Mouse (Mus musculus) CH12.LX (cell line): ENCODE data around the gene Mtfr2.

Experiments used
- CTCF ChIP-seq, 2 experiments: IDR thresholded peaks in 1 of 2; conservative IDR thresholded peaks in 1 of 2; 2 replicates each; pipeline ENCODE4 v1.5.1; 2011 to 2012; ENCODE audit warnings: low read depth in 2 of 2, low read length in 2 of 2, improper control_type of control experiment in 1 of 2, inconsistent platforms in 1 of 2, mild to moderate bottlenecking in 1 of 2, moderate library complexity in 1 of 2
- E2F4 ChIP-seq: IDR thresholded peaks from 2 replicates; pipeline ENCODE4 v1.6.1; 2011; ENCODE audit warnings: low read depth, low read length, improper control_type of control experiment; ENCODE audit not compliant: insufficient replicate concordance
- EP300 ChIP-seq: IDR thresholded peaks from 2 replicates; pipeline ENCODE4 v1.6.1; 2011; ENCODE audit warnings: low read length, improper control_type of control experiment
- KAT2A ChIP-seq: IDR thresholded peaks from 2 replicates; pipeline ENCODE4 v1.6.1; 2012; ENCODE audit warnings: low read length, improper control_type of control experiment, inconsistent platforms; ENCODE audit not compliant: insufficient replicate concordance
- MAX ChIP-seq: IDR thresholded peaks from 2 replicates; pipeline ENCODE4 v1.6.1; 2011; ENCODE audit warnings: low read length, improper control_type of control experiment
- NELFE ChIP-seq: IDR thresholded peaks from 2 replicates; pipeline ENCODE4 v1.6.1; 2011; ENCODE audit warnings: low read depth, low read length, improper control_type of control experiment
- RCOR1 ChIP-seq: conservative IDR thresholded peaks from 2 replicates; pipeline ENCODE4 v1.6.1; 2012; ENCODE audit warnings: low read depth, mild to moderate bottlenecking, inconsistent platforms, low read length, improper control_type of control experiment
- SMC3 ChIP-seq: IDR thresholded peaks from 2 replicates; pipeline ENCODE4 v1.6.1; 2011; ENCODE audit warnings: low read depth, low read length, improper control_type of control experiment
- ZC3H11A ChIP-seq: IDR thresholded peaks from 2 replicates; pipeline ENCODE4 v1.6.1; 2012; ENCODE audit warnings: low read depth, mild to moderate bottlenecking, inconsistent platforms, low read length, improper control_type of control experiment

GRCm38 (mm10) chr10:20395778-20396177 lies 48.2 kb downstream of the Mtfr2 start:
- TF ChIP-seq KAT2A: no peak
- TF ChIP-seq CTCF (conservative IDR thresholded peaks at IDR 0.05 in 1 of 2, IDR thresholded peaks at IDR 0.05 in 1 of 2; ENCODE audit: low read depth in 2 of 2, low read length in 2 of 2): no peak
- TF ChIP-seq NELFE: no peak
- no peak for TF ChIP-seq RCOR1
- no peak for TF ChIP-seq E2F4
- TF ChIP-seq ZC3H11A: no peak
- no peak for TF ChIP-seq MAX
- no peak for TF ChIP-seq EP300
- TF ChIP-seq SMC3: no peak
